Mouse (Mus musculus) heart, embryonic 13.5 days (tissue): ENCODE measurements around the gene Churc1. TPM values are rescaled to one million over a fixed set of nuclear protein-coding genes. Genes with fewer than 3 reads are reported as not detected.

Source experiments
- ATAC-seq: fragments of 200-750 bp; cut with Nextera tagmentation; 2 replicates; pipeline ENCODE4 v1.8.0; 2017; ENCODE audit warnings: moderate TSS enrichment; ENCODE audit not compliant: insufficient number of reproducible peaks, low FRiP score, low TSS enrichment; ENCODE audit errors: extremely low read depth
- H3K27ac ChIP-seq: fragments of 300-500 bp; sonication (generic); replicated peaks from 2 replicates; pipeline ENCODE4 v1.5.1; 2015; ENCODE audit warnings: moderate library complexity, mild to moderate bottlenecking, inconsistent platforms
- H3K27me3 ChIP-seq: fragments of 300-500 bp; sonication (generic); replicated peaks from 2 replicates; pipeline ENCODE4 v1.6.1; 2015; ENCODE audit warnings: mild to moderate bottlenecking, inconsistent platforms
- H3K36me3 ChIP-seq: fragments of 300-500 bp; sonication (generic); 2 replicates; pipeline ENCODE4 v1.6.1; 2015; ENCODE audit warnings: mild to moderate bottlenecking, inconsistent platforms
- H3K4me1 ChIP-seq: fragments of 300-500 bp; sonication (generic); 2 replicates; pipeline ENCODE4 v1.6.1; 2015; ENCODE audit warnings: inconsistent platforms
- H3K4me2 ChIP-seq: fragments of 300-500 bp; sonication (generic); 2 replicates; pipeline ENCODE4 v1.6.1; 2015; ENCODE audit warnings: inconsistent platforms, mild to moderate bottlenecking, moderate library complexity
- H3K4me3 ChIP-seq: fragments of 300-500 bp; sonication (generic); 2 replicates; pipeline ENCODE4 v1.5.1; 2015; ENCODE audit warnings: moderate library complexity, mild to moderate bottlenecking, inconsistent platforms
- H3K9ac ChIP-seq: fragments of 300-500 bp; sonication (generic); 2 replicates; pipeline ENCODE4 v1.6.1; 2015; ENCODE audit warnings: inconsistent platforms, mild to moderate bottlenecking, moderate library complexity
- H3K9me3 ChIP-seq: fragments of 300-500 bp; sonication (generic); 2 replicates; pipeline ENCODE4 v1.6.1; 2016; ENCODE audit warnings: inconsistent platforms
- WGBS: fragments of 180-500 bp; shearing (Covaris S2); methylation state at CpG from one replicate; pipeline ENCODE4 v1.1.7; 2015; ENCODE audit warnings: mixed read lengths; 5-methylcytosine and 5-hydroxymethylcytosine counted together
- polyA plus RNA-seq: library from polyadenylated mRNA; unstranded; fragments of >200 nt; fragmentation: Nextera tagmentation; extraction: Ambion mirVana; gene quantifications from 2 replicates; pipeline ENCODE4 v1.2.1, GENCODE M21; 2015

Churc1 gene
- polyA plus RNA-seq, result 155 and 187 TPM in 2 replicates

DNA sequence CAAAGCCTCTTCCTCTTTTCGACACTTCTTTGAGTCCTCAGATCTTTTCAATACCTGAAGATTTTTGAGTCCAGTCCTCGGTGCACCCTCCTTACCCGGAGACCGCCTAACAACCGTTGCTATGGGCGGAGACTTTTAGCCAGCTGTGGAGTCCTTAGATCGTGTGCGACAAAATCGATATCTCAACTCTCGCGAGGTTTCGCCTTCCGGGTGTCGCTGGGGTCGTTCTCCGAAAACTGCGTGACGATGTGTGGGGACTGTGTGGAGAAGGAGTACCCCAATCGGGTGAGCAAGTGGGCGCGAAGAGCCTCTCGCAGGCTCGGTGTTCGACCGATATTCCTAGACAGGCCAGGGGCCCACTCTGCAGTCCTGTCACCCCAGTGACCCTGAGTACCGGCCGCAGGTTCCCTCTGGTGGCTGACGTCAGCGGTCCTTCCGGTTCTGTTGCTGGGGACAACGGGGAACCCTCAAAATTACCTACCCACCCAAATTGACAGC, at the start of gene Churc1, which contains the start of gene Fntb:
Churc1 (plus strand) TSS at position 185 of the 498 bp plus-strand sequence.
Fntb (plus strand) TSS at position 236 of the 498 bp plus-strand sequence.
- under 1% methylated on average over 31 of the region's 31 CpGs for whole genome bisulfite sequencing
- Histone ChIP-seq H3K27ac (peak within 1 kb of the TSS; percentile 85), H3K4me3 (peak within 1 kb of the TSS; percentile 77), H3K36me3 (no peaks in the 10 kb centered on the region), H3K9me3 (no peaks in the 10 kb centered on the region), H3K9ac (peak within 1 kb of the TSS; percentile 90), H3K27me3 (no peaks in the 10 kb centered on the region), H3K4me2 (peak within 1 kb of the TSS; percentile 75), H3K4me1 (peaks cover 13% of the 10 kb centered on the region)
- ATAC-seq, result peak; percentile 90

DNA sequence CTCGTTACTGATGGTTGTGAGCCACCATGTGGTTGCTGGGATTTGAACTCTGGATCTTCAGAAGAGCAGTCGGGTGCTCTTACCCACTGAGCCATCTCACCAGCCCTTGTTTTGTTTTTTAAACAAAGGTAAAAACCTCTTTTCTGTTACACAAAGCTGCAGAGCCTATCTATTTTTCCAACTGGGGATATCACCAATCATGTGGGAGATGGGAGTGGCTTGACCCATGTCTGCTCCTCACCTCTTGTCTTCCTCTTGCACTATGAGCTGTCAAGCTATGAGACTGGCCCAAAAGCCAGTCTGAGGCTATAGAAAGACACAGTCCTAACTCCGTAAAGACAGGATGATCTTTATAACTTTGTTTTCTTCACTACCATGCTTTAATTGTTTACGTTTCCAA, 47.0 kb upstream of the Churc1 start:
- no peak overlapping the region for H3K9ac ChIP-seq
- H3K27ac ChIP-seq, result no peak overlapping the region
- peaks cover 11% of the 10 kb centered on the region for H3K4me1 ChIP-seq
- H3K36me3 ChIP-seq, result no peaks in the 10 kb centered on the region
- H3K27me3 ChIP-seq, result peaks cover 11% of the 10 kb centered on the region; the same call in 1 of the 2 replicates
- no peak overlapping the region for H3K4me3 ChIP-seq
- no peak overlapping the region for H3K4me2 ChIP-seq
- H3K9me3 ChIP-seq, result no peaks in the 10 kb centered on the region
- ATAC-seq, result no peak
- WGBS, result 77% methylated on average over 4 of the region's 4 CpGs

DNA sequence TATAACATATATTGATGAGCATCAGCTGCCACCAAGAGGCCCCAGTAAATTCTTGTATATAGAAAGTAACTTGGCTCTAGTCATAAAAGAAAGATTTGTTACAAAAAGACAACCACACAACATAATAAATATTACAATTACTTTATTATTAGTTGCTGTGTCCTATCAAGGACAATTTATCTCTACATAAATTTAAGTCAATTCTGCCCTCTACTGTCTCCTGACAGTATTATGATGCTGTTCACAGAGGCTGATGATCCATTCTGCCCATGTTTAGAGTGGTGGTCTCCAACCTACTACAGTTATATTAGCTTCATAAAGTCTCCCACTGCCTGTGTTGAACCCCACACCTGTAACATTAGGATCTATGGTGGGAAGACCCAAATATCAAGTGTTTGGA, 44.8 kb upstream of the Churc1 start:
- Histone ChIP-seq H3K27me3 (0 out of 2 replicates have a peak, but pooled peaks cover 3% of the 10 kb centered on the region), H3K27ac (no peak overlapping the region), H3K4me3 (no peak overlapping the region), H3K9ac (no peak overlapping the region), H3K4me1 (peaks cover 11% of the 10 kb centered on the region), H3K9me3 (peaks cover 3% of the 10 kb centered on the region; the same call in 1 of the 2 replicates), H3K4me2 (no peak overlapping the region), H3K36me3 (no peaks in the 10 kb centered on the region)
- no peak; the same call in 1 of the 2 replicates for ATAC-seq

DNA sequence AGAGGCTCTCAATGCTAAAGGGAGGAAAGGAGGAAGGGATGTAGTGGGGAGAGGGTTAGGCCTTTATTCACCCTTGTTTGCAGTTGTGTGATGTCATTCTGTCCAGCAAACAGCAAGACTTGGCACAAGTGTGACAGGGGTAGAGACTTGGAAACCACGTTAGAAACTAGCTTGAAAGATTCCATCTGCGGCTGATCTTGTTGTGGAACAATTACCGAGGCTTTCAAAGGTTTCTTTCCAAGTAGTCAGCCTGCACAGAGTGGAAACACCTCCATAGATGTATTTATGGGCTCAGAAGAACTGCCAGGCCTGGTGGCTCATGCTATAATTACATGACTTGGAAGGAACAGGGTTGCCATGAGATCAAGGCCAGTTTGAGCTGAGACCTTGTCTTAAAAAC, 43.3 kb upstream of the Churc1 start:
- Histone ChIP-seq H3K4me3 (no peak overlapping the region), H3K36me3 (no peaks in the 10 kb centered on the region), H3K4me1 (peaks cover 11% of the 10 kb centered on the region), H3K9ac (no peak overlapping the region), H3K27ac (no peak overlapping the region), H3K4me2 (no peak overlapping the region), H3K9me3 (peaks cover 3% of the 10 kb centered on the region; the same call in 1 of the 2 replicates), H3K27me3 (no peaks in the 10 kb centered on the region)
- WGBS, result 69% methylated on average over 3 of the region's 3 CpGs
- no peak for ATAC-seq

DNA sequence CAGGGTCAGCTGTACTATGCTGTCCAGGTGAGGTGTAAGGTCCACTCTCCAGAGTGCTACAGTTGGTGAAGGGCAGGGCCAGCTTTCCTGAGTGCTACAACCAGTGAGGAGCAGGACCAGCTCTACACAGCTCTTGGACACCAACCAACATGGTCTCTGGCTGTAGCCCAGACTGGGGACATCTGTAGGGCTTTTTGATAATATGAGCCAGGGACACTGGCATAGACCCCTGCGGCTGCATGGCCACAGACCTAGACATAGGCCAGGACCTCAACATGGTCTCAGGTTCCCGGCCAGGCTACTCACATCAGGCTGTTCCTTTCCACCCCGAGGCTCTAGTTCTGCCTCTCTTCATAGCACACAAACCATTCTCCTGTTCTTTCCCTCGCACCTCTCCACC, 37.4 kb upstream of the Churc1 start:
- no peaks in the 10 kb centered on the region for H3K4me1 ChIP-seq
- no peaks in the 10 kb centered on the region for H3K27me3 ChIP-seq
- ATAC-seq, result no peak
- H3K36me3 ChIP-seq, result no peaks in the 10 kb centered on the region
- H3K4me3 ChIP-seq, result no peak overlapping the region
- 79% methylated on average over 4 of the region's 4 CpGs for WGBS
- no peak overlapping the region for H3K4me2 ChIP-seq
- H3K9ac ChIP-seq, result no peak overlapping the region
- H3K9me3 ChIP-seq, result peaks cover 8% of the 10 kb centered on the region
- no peak overlapping the region for H3K27ac ChIP-seq

DNA sequence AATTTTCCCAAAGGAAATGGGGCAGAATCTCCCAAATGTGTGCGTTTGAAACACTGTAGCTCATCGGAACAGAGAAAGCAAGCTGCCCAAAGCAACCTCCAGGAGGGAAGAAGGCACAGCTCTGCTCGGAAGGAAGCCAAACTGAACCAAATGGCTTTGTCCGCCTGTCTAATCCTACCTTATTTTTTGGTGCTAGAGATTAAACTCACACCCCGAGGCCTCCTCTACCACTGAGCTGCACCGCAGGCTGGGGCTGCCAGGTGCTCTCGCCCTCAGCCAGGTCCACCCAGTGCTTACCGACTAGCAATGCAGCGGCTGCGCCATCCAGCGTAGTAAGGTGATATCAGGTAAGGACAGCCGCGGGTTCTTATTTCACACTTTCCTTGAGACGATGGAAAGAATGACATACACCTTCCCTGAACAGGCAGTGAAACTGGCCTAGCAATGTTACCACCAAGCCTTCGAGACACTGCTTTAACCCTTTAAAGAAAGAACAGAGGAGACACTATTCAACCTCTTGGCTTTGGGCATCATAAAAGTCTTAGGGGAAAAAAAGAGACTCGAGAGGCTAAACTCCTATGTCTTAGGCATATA, 14.4 kb upstream of the Churc1 start:
- no peak overlapping the region for H3K27ac ChIP-seq
- H3K27me3 ChIP-seq, result peaks cover 6% of the 10 kb centered on the region; the same call in 1 of the 2 replicates
- ATAC-seq, result no peak
- no peaks in the 10 kb centered on the region for H3K4me1 ChIP-seq
- H3K36me3 ChIP-seq, result no peaks in the 10 kb centered on the region
- no peaks in the 10 kb centered on the region for H3K9me3 ChIP-seq
- no peak overlapping the region for H3K4me3 ChIP-seq
- 68% methylated on average over 16 of the region's 16 CpGs for WGBS
- H3K4me2 ChIP-seq, result no peak overlapping the region
- H3K9ac ChIP-seq, result no peak overlapping the region

DNA sequence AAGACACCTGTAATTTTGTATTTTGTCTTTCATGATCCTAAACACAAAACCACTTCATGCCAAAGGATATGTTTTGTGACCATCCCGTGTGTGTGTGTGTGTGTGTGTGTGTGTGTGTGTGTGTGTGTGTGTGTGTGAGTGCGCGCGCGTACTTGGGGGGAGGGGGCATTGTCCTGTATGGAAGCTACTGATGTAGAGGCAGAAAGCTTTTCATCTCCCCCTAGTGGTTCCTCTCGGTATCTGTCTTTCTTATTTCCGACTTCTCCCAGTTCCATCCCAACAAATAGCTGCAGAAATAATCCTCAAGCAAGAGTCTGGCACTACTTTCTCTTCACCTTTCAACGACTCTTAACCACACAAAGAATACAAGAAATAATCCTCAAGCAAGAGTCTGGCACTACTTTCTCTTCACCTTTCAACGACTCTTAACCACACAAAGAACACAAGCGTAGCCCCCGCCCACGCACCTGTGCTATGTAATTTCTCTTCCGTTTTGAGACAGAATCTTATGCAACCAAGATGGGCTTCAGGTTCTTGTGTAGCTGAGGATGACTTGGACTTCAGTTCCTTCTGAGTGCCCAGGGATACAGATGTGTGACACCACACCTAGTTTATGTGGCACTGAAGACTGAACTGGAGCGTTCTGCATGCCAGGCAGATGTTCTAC, 12.6 kb upstream of the Churc1 start:
- H3K27me3 ChIP-seq, result peaks cover 6% of the 10 kb centered on the region; the same call in 1 of the 2 replicates
- H3K9ac ChIP-seq, result no peak overlapping the region
- no peaks in the 10 kb centered on the region for H3K36me3 ChIP-seq
- H3K4me2 ChIP-seq, result no peak overlapping the region
- H3K9me3 ChIP-seq, result no peaks in the 10 kb centered on the region
- H3K4me3 ChIP-seq, result no peak overlapping the region
- 46% methylated on average over 12 of the region's 14 CpGs for WGBS
- no peaks in the 10 kb centered on the region for H3K4me1 ChIP-seq
- no peak for ATAC-seq
- no peak overlapping the region for H3K27ac ChIP-seq

DNA sequence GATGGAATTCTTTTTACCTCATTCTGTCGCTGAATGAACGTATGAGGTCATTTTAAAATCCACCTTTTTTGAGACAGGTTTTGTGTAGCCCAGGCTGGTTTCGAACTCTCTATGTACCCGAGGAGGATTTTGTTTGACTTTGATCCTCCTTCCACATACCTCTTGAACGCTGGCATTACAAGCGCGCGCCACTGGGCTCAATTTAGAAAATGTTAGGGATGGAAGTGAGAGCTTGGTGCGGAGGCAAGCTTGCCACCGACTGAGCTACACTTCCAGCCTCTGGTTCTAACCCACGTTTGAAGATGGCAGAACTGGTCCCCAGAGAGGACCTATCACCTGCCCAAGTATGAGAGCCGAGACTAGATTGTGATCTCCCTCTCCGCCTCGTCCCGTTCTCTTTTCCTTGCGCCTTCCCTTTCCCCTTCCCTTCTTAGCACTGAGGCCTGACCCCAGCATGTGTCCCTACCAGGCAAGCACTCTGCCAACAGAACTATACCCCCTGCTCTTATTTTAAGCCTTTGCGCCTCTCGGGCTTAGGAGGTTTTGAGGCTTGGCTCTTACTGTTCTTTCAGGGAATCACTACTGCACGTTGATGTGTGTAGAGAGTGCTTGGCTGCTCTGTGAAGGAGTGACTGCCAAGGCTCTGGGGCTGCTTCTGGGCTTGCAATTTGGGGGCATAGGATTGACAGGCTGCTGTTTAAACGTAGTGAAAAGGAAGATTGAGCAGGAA, 728 bp downstream of the Churc1 start:
- Histone ChIP-seq H3K27me3 (no peaks in the 10 kb centered on the region), H3K4me3 (peak overlapping the region; percentile 77), H3K36me3 (no peaks in the 10 kb centered on the region), H3K4me2 (peak overlapping the region; percentile 75), H3K4me1 (peaks cover 13% of the 10 kb centered on the region), H3K27ac (peak overlapping the region; percentile 85), H3K9me3 (no peaks in the 10 kb centered on the region), H3K9ac (peak overlapping the region; percentile 90)
- no peak for ATAC-seq
- WGBS, result 23% methylated on average over 20 of the region's 20 CpGs

DNA sequence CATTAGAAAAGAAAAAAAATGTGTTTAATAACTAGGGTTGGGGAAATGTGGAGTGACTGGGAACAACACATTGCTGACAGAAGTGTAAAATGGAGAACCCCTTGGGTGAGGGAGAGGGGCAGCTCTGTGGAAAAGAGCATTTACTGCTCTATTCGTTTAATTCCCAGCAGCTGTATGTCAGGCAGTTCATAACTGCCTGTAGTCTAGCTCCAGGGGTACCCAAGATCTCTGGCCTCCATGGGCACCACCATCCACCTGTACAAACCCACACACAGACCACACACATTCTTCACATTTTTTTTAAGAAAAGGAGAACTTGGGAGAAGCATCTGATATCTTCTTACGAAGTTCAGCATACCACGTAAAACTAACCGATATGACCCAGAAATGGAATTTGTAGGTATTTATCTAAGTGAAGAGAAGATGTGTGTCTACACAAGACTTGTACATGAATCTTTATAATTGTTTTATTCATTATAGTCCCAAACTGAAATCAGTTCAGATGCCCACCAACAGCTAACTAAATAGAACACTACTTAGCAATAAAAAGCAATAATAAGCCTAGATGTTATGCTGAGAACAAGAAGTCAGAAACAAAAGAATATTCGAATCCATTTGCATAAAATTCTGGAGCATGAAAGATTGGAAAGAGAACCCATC, 5.6 kb downstream of the Churc1 start:
- Histone ChIP-seq H3K36me3 (peaks cover 3% of the 10 kb centered on the region), H3K9me3 (no peaks in the 10 kb centered on the region), H3K27ac (no peak overlapping the region), H3K4me2 (no peak overlapping the region), H3K4me3 (no peak overlapping the region), H3K27me3 (no peaks in the 10 kb centered on the region), H3K4me1 (peaks cover 16% of the 10 kb centered on the region), H3K9ac (no peak overlapping the region)
- ATAC-seq, result no peak
- 86% methylated on average over 5 of the region's 5 CpGs for WGBS

DNA sequence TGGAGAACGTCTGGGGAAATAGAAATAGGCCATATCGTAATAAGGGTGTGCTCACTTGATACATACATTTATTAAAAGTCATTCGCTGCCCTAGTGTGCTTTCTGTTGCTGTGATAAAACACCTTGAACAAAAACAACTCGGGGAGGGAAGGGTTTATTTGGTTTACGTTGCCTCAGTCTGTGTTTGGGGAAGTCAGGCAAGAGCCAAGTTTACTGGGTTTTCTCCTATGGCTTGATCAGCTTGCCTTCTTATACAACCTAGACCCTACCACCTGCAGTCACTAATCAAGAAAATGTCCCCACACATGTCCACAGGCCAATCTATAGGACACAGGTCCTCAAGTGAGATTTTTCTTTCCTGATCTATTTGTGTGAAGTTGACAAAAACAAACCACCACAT, 6.2 kb downstream of the Churc1 start:
- no peak for ATAC-seq
- Histone ChIP-seq H3K27me3 (no peaks in the 10 kb centered on the region), H3K36me3 (peaks cover 6% of the 10 kb centered on the region), H3K4me2 (no peak overlapping the region), H3K4me3 (no peak overlapping the region), H3K9ac (no peak overlapping the region), H3K27ac (no peak overlapping the region), H3K4me1 (peaks cover 10% of the 10 kb centered on the region), H3K9me3 (no peaks in the 10 kb centered on the region)
- 85% methylated on average over 5 of the region's 5 CpGs for WGBS

DNA sequence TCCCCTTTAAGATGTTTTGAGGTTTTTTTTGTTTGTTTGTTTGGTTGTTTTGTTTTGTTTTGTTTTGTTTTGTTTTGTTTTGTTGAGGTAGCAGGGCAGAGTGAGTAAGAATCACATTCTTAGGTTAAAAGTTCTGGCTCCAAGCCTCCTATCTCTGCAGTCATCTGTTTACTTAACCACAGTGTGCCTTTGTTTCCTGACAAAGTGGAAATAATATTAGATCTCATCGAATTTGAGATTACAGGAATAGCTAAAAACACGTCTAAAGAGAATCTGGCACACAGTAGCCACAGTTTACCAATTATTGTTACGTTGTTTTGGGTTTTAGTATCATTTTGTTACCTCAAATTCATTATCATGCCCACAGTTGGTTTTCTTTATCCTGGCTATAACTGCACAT, 9.3 kb downstream of the Churc1 start:
- Histone ChIP-seq H3K9ac (no peak overlapping the region), H3K4me3 (no peak overlapping the region), H3K4me1 (peaks cover 9% of the 10 kb centered on the region), H3K9me3 (no peaks in the 10 kb centered on the region), H3K36me3 (peaks cover 20% of the 10 kb centered on the region), H3K4me2 (no peak overlapping the region), H3K27ac (peak overlapping the region; percentile 43; the same call in 1 of the 2 replicates), H3K27me3 (no peaks in the 10 kb centered on the region)
- ATAC-seq, result no peak
- 65% methylated on average over 3 of the region's 3 CpGs for WGBS
